Comparison of ENCODE assay signal across 27 mouse cellular contexts in the genomic region with DNA sequence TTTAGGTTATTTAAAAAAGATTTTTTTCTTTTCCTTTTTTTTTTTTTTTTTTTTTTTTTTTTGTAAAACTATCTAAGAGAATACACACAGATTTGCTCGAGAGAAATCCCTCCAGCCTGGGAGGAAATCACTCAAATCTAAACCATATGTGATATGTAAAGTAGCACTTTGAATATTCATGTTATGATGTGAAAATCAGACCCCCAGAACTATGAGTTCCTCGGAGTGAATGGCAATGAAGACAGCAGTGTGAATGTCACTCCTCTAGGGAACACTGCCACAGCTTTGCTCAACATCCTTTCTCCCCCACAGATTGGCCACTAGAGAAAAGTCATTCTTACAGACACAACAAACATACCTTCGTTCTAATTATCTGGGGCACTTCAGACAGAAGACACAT.
DNase-seq lines count a peak whose midpoint lies in the region; ATAC-seq lines count a peak whose summit lies in the region.
"Had no signal": no experiment of that assay in that cellular context is flagged by ENCODE, and none has a peak within 500 bp of the region (broad histone marks: within the 10 kb centered on the region; RNA-seq: fewer than 3 reads in every experiment).

No protein-coding gene starts in this region.

- no peaks in the 10 kb centered on the region for H3K27me3 ChIP-seq in forebrain, embryonic 14.5 days (replicated peaks; ENCODE audit: control insufficient read depth, insufficient read depth, low read length)
- no peaks in the 10 kb centered on the region for H3K27me3 ChIP-seq in forebrain, embryonic 10.5 days (ENCODE audit: poor library complexity, severe bottlenecking)
- H3K27me3 ChIP-seq in midbrain, embryonic 15.5 days (replicated peaks): no peaks in the 10 kb centered on the region
- H3K27me3 ChIP-seq: intestine, embryonic 15.5 days; limb, embryonic 15.5 days; liver, embryonic 13.5 days; megakaryocyte, embryonic 14.5 days; Patski had no signal

- no peaks in the 10 kb centered on the region for H3K9me3 ChIP-seq in forebrain, embryonic 14.5 days (replicated peaks; ENCODE audit: control insufficient read depth, low read length)
- no peaks in the 10 kb centered on the region for H3K9me3 ChIP-seq in forebrain, embryonic 10.5 days
- H3K9me3 ChIP-seq in midbrain, embryonic 15.5 days: no peaks in the 10 kb centered on the region
- H3K9me3 ChIP-seq: hindbrain, embryonic 10.5 days; intestine, embryonic 15.5 days; limb, embryonic 10.5 days; limb, embryonic 15.5 days; liver, embryonic 13.5 days had no signal

- intact Hi-C loops in left cerebral cortex, postnatal 14 days (cut with DNase I): no loop called here

- ATAC-seq in forebrain, embryonic 14.5 days: peak; percentile 42; the same call in 1 of the 2 replicates
- peak; percentile 62; the same call in 1 of the 2 replicates for ATAC-seq in midbrain, embryonic 15.5 days (replicated peaks)
- ATAC-seq: hindbrain, postnatal 0 days; intestine, embryonic 15.5 days; lung, postnatal 0 days; Patski had no signal

- DNase-seq in forebrain, embryonic 14.5 days (ENCODE audit: low spot score): peak; percentile 37
- DNase-seq in forebrain, embryonic 10.5 days (ENCODE audit: extremely low spot score, low spot score): no peak
- peak; percentile 4 to 30 for DNase-seq in left cerebral cortex, postnatal 14 days (ENCODE audit: low spot score in 2 of 2)
- DNase-seq in left cerebral cortex, adult 18-20 months (ENCODE audit: low spot score in 2 of 2): no peak
- peak; percentile 42 for DNase-seq in brain, embryonic 18.5 days (ENCODE audit: low read depth, low spot score)
- DNase-seq in kidney, postnatal 14 days: no peak
- no peak for DNase-seq in retina, embryonic 14.5 days (ENCODE audit: low spot score)
- DNase-seq: cerebellum, adult 2 months; cerebellum, postnatal 14 days; gastrocnemius, postnatal 14 days; heart, postnatal 14 days; kidney, adult 2 months; liver, embryonic 13.5 days; lung, adult 18-20 months; lung, postnatal 4 days; right cerebral cortex, postnatal 25 days; thymus, adult 18-20 months; thymus, postnatal 25 days had no signal

- H3K27ac ChIP-seq in forebrain, embryonic 14.5 days (ENCODE audit: low read depth, low read length): no peak overlapping the region
- H3K27ac ChIP-seq in forebrain, embryonic 10.5 days: no peak overlapping the region
- 0 out of 2 replicates have a peak overlapping the region, but pooled peaks have one; percentile 34 for H3K27ac ChIP-seq in midbrain, embryonic 15.5 days
- H3K27ac ChIP-seq: hindbrain, embryonic 10.5 days; hindbrain, postnatal 0 days; intestine, embryonic 15.5 days; limb, embryonic 10.5 days; limb, embryonic 15.5 days; liver, embryonic 13.5 days had no signal

- H3K36me3 ChIP-seq in forebrain, embryonic 14.5 days (ENCODE audit: control insufficient read depth, insufficient read depth, low read length): no peaks in the 10 kb centered on the region
- no peaks in the 10 kb centered on the region for H3K36me3 ChIP-seq in forebrain, embryonic 10.5 days (replicated peaks)
- H3K36me3 ChIP-seq in midbrain, embryonic 15.5 days (replicated peaks): no peaks in the 10 kb centered on the region
- H3K36me3 ChIP-seq: hindbrain, embryonic 10.5 days; intestine, embryonic 15.5 days; limb, embryonic 10.5 days; limb, embryonic 15.5 days; liver, embryonic 13.5 days had no signal

- no peak overlapping the region for H3K4me2 ChIP-seq in forebrain, embryonic 14.5 days (ENCODE audit: low read length)
- no peak overlapping the region for H3K4me2 ChIP-seq in midbrain, embryonic 15.5 days
- H3K4me2 ChIP-seq: intestine, embryonic 15.5 days; limb, embryonic 15.5 days; liver, embryonic 13.5 days had no signal

- no peak overlapping the region for H3K9ac ChIP-seq in forebrain, embryonic 14.5 days (ENCODE audit: low read length)
- no peak overlapping the region for H3K9ac ChIP-seq in midbrain, embryonic 15.5 days
- H3K9ac ChIP-seq: intestine, embryonic 15.5 days; limb, embryonic 15.5 days; liver, embryonic 13.5 days had no signal

- no peak overlapping the region for H3K4me3 ChIP-seq in forebrain, embryonic 14.5 days (ENCODE audit: low read depth, low read length)
- no peak overlapping the region for H3K4me3 ChIP-seq in forebrain, embryonic 10.5 days
- no peak overlapping the region for H3K4me3 ChIP-seq in midbrain, embryonic 15.5 days
- H3K4me3 ChIP-seq: hindbrain, embryonic 10.5 days; intestine, embryonic 15.5 days; limb, embryonic 10.5 days; limb, embryonic 15.5 days; liver, embryonic 13.5 days; megakaryocyte, embryonic 14.5 days had no signal

- WGBS in forebrain, embryonic 14.5 days: 63% methylated on average over 3 of the region's 3 CpGs
- WGBS in forebrain, embryonic 10.5 days: 71% methylated on average over 3 of the region's 3 CpGs
- WGBS in midbrain, embryonic 15.5 days: 25% methylated on average over 3 of the region's 3 CpGs

- no peaks in the 10 kb centered on the region for H3K4me1 ChIP-seq in forebrain, embryonic 14.5 days (ENCODE audit: control insufficient read depth, insufficient read depth, low read length)
- no peaks in the 10 kb centered on the region for H3K4me1 ChIP-seq in forebrain, embryonic 10.5 days
- H3K4me1 ChIP-seq in midbrain, embryonic 15.5 days: 0 out of 2 replicates have a peak, but pooled peaks cover 2% of the 10 kb centered on the region
- H3K4me1 ChIP-seq: hindbrain, embryonic 10.5 days; intestine, embryonic 15.5 days; limb, embryonic 10.5 days; limb, embryonic 15.5 days; liver, embryonic 13.5 days; megakaryocyte, embryonic 14.5 days had no signal

Comparison
In these comparisons a context has a peak if more than half of its experiments do, and no peak if none do; other contexts are left out.
1. DNase-seq: peak in forebrain, embryonic 14.5 days (single experiment), left cerebral cortex, postnatal 14 days (2 of 2) and brain, embryonic 18.5 days (single experiment); none in forebrain, embryonic 10.5 days (single experiment), left cerebral cortex, adult 18-20 months (0 of 2), kidney, postnatal 14 days (single experiment) and retina, embryonic 14.5 days (single experiment).